Mouse (Mus musculus) gastrocnemius, adult 18-20 months (tissue): Measurements from ENCODE around the gene Il16. TPM values are rescaled to one million over a fixed set of nuclear protein-coding genes. Genes with fewer than 3 reads are reported as not detected.
A peak's percentile ranks its signal among the peaks of the same experiment; 100 is the strongest.

Experiments
- DNase-seq: peaks from one replicate; pipeline ENCODE4 v3.0.0; 2021; ENCODE audit warnings: low spot score
- long read RNA-seq, 2 experiments: library from polyadenylated mRNA; stranded (forward); transcript quantifications; one replicate each; pipeline ENCODE4 v2.0.0; 2021
- total RNA-seq, 2 experiments: library from RNA; stranded (reverse); gene quantifications; 2 replicates each; pipeline ENCODE4 v1.2.3; 2021

Gene Il16
- total RNA-seq = 1 to 10 TPM; 1.5 to 2.2 TPM
- long read RNA-seq, experiment 1, partial matches to known transcripts = 0 of 1 reads
- long read RNA-seq, experiment 1, other reads (novel, unspliced or antisense) = 0 of 1 reads
- long read RNA-seq, experiment 2, partial matches to known transcripts = 0 of 1 reads
- long read RNA-seq, experiment 2, other reads (novel, unspliced or antisense) = 0 of 1 reads

GRCm38 (mm10) chr7:83745413-83746106, at the start of gene Il16:
Gene Il16, minus strand, starts transcription at chr7:83745726.
- DNase-seq = no peak

GRCm38 (mm10) chr7:83794705-83795104, 49.2 kb upstream of the Il16 start, which contains the start of gene Cfap161:
Gene Cfap161, minus strand, starts transcription at chr7:83794880.
- DNase-seq = no peak

- no peak for DNase-seq
These were observed 48.6 kb upstream of the Il16 start for GRCm38 (mm10) chr7:83794006-83794683.

- DNase-seq = no peak
These were observed 35.4 kb upstream of the Il16 start for GRCm38 (mm10) chr7:83780881-83781280.

- no peak for DNase-seq
These were observed 34.5 kb upstream of the Il16 start for GRCm38 (mm10) chr7:83780026-83780425.

- no peak for DNase-seq
These were observed 33.5 kb upstream of the Il16 start for GRCm38 (mm10) chr7:83779028-83779427.

- DNase-seq = no peak
These were observed 33.0 kb upstream of the Il16 start for GRCm38 (mm10) chr7:83778516-83778915.

- peak; percentile 30 for DNase-seq
These were observed 29.2 kb upstream of the Il16 start for GRCm38 (mm10) chr7:83774721-83775120.

GRCm38 (mm10) chr7:83763674-83764073, 18.1 kb upstream of the Il16 start:
- peak; percentile 30 for DNase-seq

GRCm38 (mm10) chr7:83762336-83762735, 16.8 kb upstream of the Il16 start:
- DNase-seq = no peak

GRCm38 (mm10) chr7:83751055-83751454, 5.5 kb upstream of the Il16 start:
- no peak for DNase-seq

GRCm38 (mm10) chr7:83748405-83748804, 2.9 kb upstream of the Il16 start:
- DNase-seq = no peak

GRCm38 (mm10) chr7:83746107-83746687, 671 bp upstream of the Il16 start:
- no peak for DNase-seq

GRCm38 (mm10) chr7:83745065-83745412, 487 bp downstream of the Il16 start:
- no peak for DNase-seq

GRCm38 (mm10) chr7:83744250-83744649, 1.3 kb downstream of the Il16 start:
- no peak for DNase-seq

- no peak for DNase-seq
These were observed 2.8 kb downstream of the Il16 start for GRCm38 (mm10) chr7:83742690-83743089.

GRCm38 (mm10) chr7:83742026-83742425, 3.5 kb downstream of the Il16 start:
- DNase-seq = no peak

- DNase-seq = no peak
These were observed 5.7 kb downstream of the Il16 start for GRCm38 (mm10) chr7:83739680-83740310.

- DNase-seq = no peak
These were observed 6.7 kb downstream of the Il16 start for GRCm38 (mm10) chr7:83738623-83739462.

GRCm38 (mm10) chr7:83737914-83738490, 7.5 kb downstream of the Il16 start:
- DNase-seq = no peak
